Mouse (Mus musculus): ENCODE measurements at regions not wholly inside any gene's neighbourhood (a gene's known extent, or its start where the extent isn't known, plus 50 kb on each side); places are given as distances from the start of the nearest gene placed in this dataset.

- TF ChIP-seq POLR2A (IDR thresholded peaks at IDR 0.05; ENCODE audit: control insufficient read depth, low read depth, low read length) (no peak), CTCF (IDR thresholded peaks at IDR 0.05; ENCODE audit: control insufficient read depth, insufficient read depth, insufficient replicate concordance, low read depth, low read length) (no peak)
Observed at GRCm38 (mm10) chr12:13639336-13639735, 370.4 kb downstream of the Nbas start.

All from testis, adult 2 months (tissue).